Mouse (Mus musculus) kidney, adult 9 months (tissue): Measurements from ENCODE around the gene Magi2.

Experiments used
- DNase-seq: peaks from one replicate; pipeline ENCODE4 v3.0.0; 2022

Magi2 gene

DNA sequence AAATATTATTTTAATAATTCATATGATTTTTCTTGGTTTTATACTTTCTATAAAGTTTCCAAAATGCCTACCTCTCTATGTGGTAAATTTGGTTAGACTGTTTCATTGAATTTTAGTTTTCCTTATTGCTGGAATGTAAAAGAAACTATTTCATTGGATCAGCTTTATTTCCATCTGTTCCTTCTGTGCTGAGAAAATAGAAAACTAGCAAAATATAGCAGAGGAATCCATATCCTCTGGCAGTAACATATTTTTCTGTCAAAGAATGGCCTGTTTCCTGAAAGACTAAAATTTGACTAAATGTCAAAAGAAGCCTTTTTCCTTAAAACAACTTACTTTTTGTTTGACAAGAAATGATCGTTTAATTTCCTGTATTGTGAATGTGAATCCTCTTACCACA, 552.4 kb downstream of the Magi2 start:
- DNase-seq: no peak

DNA sequence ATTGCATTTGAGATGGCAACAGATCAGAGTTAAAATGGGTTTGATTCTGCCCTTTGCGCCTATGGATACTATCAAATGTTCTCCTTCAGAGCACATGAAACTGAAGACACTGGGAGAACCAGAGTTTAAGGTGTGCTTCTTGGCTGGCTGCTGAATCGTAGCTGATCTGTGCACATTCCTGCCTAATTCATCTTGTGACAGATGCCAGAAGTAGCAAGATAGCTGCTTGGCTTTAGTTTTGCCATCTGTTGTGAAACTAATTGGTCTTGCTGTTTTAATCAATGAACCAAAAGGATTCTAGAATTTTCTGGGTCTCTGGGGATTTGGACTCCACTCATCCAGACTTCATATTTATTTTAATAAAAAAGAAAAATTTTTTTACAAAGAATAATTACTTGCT, 553.2 kb downstream of the Magi2 start:
- no peak for DNase-seq

DNA sequence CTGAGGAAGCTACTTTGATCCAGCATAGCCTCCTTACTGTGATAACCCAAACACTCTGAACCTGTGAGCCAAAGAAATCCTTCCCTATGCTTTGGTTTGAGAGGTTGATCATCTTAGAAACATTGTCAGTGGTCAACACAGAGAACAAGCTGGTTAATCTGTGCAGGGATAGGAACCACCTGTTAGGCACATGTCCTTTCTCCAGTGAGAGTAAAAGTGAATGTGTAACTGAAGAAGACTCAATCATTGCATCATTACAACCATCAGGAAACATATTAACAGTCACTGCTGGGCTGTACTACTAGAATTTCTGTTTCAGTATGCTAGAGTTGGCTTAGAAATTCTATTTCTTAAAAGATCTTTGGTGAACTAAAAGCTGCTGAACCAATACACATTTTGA, 558.5 kb downstream of the Magi2 start:
- DNase-seq: peak; percentile 63

DNA sequence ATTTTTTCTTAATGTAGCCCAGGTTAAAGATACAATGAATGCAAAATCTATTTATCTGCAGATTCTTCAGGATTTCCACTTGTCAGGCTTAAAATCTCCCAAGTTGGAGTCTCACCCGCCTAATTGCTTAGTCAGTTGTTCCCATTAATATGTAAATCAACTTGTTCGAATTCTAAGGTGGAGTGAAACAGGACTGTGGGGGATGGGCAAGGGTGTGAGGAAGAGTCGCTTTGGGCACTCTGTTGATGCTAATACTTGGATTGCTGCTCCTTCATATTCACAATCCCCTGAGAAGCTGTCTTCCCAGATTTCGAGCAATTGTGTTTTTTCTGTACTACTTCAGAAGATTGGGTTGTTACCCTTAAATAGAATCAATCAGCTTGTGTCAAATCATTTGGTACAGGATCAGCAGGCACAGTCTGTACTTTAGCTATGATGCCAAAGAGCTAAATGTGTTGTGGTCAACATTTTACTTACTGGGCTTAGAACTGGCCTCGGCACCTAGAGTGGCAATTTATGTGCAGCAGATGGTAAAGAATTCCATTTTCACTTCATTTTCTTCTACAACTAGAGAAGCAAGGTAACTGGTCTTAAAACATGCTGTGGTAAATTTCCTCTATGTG, 560.8 kb downstream of the Magi2 start:
- no peak for DNase-seq

DNA sequence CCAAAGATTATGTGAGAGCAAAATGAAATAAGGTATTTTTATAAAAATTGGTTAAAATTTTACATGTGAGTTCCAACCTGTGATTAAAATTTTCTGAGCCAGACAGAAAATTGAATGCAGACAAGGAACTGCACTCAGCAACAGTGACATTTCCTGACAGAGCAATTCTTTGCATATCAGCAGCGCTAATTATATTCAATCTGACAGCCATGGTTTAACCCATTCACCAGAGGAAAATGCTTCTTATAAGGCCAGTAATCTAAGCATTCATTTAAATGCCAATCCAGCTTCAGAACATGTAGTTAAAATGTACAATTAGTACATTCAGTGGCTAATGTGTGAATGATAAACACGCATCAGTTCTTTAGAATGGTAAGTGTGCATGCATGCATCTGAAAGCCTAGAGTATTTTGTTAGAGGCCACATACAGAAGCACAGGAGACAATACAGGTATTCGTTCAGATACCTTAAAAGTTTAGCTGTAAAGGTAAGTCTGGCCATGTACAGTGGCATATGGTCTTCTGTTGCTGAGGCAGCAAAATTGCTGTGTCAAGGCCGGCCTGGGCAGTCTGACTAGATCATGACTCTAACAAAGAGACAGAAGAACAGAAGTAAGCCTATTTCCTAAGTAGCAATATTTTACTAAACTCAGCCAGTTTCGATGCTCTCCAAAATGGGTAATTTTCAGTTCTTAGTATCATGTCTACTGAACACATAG, 576.4 kb downstream of the Magi2 start:
- DNase-seq: no peak

DNA sequence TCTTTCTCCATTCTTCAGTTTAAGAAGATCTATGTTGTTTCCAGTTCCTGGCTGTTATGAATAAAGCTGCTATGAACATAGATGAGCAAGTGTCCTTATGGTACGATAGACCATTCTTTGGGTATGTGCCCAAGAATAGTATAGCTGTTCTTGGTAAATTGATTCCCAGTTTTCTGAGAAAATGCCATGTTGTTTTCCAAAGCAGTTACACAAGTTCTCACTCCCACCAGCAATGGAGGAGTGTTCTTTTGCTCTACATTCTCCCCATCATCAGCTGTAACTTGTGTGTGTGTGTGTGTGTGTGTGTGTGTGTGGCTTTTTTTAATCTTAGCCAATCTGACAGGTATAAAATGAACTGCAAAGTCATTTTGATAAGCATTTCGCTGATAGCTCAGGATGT, 595.7 kb downstream of the Magi2 start:
- DNase-seq: no peak

DNA sequence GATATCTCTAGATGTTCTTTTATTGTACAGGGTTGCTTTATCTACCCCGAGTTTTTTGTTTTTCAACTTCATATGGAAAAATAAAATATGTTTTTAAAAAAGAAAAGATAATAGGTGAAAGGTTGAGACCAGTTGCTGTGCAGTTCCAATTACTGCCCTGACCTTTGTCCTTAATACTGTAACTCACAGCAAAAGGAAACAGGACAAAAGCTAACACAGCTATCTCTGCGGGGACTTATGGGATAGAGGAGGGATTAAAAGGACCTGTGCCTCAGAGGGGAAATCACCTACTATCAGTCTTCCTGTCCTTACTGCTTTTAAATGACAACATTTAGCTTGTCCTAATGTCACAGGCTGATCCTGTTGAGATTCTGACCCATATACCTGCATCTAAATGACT, 599.1 kb downstream of the Magi2 start:
- DNase-seq: peak; percentile 35

DNA sequence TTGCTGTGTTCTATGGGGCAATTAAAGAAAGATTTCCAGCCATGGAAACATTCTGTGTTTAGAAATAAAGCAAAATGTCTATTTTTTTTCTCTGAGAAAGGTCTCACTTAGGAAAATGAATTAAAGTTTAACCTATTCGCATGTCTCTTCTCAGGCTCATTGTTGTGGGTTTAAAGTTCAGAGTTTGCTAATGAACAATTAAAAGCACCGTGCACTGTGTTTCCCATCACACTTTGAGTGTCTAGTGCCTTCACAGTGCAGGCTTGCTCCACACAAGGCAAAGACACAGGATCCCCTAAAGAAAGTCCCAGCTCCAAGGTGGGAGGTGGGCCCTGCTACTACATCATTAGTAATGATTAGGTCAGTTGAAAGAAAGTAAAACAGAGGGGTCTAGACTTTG, 602.5 kb downstream of the Magi2 start:
- peak; percentile 71 for DNase-seq

DNA sequence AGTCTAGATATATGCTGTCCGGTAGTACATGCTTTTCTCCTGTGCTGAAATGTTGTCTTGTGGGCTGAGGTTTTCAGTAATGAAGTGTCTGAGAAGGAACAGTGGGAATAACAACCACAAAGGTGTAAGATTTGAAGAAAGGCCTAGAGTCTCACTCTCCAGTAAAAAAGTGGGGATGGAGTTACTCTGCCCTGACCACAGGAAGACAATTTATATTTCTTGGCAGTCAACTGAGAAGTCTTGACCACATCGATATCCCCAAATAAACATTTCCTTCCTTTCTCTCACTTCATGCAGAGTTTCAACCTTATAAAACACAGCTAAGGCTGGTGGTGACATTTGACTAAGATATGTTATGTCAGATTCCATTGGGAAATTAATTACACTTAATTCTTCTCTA, 636.0 kb downstream of the Magi2 start:
- DNase-seq: no peak

DNA sequence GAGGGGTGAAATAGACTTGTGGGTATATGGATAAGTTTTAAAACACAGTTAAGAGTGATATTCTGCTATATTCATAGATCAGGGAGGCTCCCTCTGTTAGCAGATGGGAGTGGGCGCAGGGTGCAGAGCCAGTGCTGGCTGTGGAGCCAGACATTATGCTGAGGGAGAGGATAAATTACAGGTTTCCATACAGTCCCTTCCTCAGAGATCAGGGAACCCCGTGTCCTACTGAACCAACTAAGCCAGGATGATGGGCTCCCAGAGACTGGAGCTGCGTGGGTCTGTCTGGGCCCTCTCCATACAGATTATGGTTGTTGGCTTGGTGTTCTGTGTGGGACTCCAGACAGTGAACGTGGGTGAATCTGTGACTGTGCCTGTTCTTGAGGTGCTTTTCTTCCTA, 643.6 kb downstream of the Magi2 start:
- no peak for DNase-seq

DNA sequence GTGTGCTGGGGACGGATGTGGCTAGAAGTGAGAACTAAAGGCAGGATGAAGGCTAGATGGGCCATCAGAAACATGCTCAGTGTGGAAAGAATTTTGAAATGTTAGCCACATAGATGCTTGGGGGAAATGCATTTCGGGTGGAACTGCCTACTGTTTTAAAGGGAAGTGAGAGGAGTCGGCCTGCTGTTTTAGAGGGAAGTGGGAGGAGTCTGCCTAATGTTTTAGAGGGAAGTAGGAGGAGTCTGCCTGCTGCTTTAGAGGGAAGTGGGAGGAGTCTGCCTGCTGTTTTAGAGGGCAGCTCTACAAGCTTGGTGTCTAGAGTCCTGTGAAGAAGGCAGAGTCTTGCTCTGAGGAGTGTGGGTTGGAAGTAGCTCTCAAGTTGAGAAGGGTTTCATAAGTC, 664.9 kb downstream of the Magi2 start:
- DNase-seq: no peak

DNA sequence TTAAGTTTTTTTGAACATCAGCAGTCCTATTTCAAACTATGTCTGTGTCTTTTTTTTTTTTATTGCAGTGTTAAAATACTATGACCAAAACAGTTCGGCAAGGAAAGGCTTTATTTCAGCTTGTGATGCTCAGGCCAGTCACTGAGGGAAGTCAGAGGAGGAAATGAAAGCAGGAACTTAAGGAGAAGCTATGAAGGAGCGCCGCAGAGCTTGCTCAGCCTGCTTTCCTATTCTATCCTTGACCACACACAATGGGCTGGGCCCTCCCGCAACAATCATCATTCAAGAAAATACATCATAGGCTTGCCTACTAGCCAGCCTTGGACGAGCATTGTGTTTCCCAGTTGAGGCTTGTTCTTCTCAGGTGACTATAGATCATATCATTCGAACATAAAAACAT, 669.1 kb downstream of the Magi2 start:
- no peak for DNase-seq

DNA sequence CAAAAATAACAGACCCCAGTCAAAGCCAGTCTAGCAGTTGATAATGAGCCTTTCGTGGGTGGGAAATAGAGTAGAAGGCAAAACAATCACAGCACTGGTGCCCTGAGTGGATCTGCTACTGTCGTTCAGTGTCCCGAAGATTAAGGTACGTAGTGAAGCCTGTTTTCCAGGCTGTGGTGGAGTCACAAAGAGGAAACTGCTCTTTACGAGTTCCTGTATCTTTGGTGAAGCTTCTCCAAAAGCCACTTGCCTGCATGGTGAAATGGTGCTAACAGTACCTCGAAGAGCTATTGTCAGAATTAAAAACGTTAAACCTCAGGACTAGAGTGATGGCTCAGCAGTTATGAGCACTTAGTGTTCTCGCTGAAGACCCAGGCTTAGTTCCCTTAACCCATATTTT, 674.8 kb downstream of the Magi2 start:
- no peak for DNase-seq

DNA sequence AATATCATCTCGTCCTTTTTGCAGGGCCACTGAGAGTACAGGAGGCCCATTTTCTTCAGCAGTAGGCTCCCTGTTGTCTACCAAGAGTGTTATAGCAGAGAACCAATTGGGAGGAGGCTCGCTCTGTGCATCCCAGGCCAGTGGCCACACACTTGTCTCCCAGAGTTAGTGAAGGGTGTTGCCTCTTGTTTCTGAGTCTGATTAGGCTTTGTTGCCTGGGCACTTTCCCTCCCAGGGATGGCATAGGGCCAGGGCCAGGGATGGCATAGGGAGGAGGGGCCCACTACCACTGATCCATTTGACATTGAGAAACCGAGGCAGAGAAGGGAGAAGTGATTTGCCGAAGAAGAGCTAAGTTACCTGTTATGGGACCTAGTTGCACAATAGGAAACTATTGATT, 679.8 kb downstream of the Magi2 start:
- DNase-seq: no peak

DNA sequence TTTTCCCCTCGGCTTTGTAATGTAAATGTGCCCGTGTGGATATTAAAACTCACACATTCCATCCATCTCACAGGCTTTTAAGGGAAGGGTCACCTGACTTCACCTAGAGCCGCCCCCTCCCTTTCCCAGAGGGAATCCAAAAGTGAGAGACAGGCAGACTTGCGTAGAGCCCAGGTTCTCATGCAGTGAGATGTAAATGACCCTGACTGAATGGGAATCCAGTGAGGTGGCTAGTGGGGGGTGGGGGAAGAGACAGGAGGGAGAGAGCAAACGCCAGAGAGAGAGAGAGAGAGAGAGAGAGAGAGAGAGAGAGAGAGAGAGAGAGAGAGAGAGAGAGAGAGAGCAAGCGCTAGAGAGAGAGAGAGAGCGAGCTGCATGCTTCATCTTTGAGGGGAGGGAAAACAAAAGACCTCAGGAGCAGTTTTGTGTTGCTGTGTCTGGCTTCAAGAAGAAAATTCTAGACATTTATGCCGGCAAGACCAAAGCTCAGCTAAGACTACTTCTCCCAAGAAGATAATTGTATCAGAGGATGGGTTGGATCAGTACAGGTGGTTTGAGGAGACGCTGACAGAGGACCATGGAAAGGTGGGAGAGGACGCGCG, 680.6 kb downstream of the Magi2 start:
- no peak for DNase-seq

DNA sequence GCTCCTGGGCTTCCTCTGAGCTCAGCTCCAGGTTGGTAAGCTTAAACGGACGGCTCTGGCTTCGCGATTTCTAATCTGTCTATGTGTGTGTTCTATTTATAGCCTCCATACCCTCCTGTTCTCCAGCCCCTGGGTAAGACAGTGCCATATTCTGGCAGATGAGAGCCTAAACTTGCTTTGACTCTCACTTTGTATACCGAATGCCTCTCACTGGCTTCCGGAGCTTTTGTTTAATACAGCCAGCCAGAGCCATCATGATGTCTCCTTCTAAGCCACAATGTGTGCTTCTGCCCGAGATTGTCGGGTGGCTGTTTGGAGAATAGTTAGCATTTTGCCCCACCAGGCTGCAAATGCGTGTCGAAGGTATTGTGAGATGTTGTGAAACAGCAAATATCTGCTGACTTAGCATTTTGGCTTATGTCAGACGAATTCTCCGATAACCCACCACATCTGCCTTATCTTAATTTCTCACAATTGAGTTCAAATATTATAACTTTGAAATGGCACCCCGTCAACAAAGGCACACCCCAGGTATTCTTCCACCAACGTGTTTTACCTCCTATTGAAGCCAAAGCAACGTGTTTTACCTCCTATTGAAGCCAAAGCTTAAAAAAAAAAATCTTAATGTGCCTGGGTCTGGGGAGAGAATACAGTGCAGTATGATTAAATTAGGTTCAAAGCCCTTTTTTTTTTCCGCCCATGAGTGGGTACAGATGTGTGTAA, 681.3 kb downstream of the Magi2 start:
- peak; percentile 1 for DNase-seq

DNA sequence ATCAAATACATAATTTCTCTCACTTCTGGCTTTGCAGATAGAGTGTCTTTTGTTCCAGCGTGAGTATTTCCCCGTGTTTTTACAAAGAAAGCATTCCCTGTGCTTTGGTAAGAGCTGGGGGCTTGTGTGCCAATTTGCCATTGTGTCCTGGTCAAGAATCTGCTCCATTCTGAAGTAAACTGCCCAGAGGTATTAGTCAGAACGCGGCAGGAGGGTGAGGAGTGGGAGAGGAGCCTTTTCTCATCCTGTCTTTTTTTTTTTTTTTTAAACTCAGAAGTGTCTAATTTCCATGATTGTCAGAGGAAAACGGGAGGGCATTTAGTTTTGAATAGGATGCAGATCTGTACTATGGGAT, 681.8 kb downstream of the Magi2 start:
- DNase-seq: no peak

DNA sequence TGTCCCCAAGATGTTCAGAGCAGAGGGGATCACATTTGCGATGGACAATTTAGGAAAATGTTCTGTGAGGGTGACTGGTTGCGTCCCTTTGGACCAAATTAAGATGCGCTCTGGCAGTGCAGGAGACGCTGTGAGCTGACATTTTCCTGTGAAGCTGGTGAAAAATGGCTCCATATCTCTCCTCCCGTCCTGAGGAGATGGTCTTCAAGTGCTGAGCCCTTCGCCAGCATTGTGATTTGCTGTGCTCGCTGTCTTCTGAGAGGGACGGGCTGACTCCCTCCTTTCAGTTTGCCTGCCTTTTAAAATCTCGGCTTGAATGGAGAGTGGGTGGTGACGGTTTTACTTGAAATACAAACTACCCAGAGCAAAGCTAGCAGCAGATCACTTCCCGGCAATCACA, 682.2 kb downstream of the Magi2 start:
- no peak for DNase-seq

DNA sequence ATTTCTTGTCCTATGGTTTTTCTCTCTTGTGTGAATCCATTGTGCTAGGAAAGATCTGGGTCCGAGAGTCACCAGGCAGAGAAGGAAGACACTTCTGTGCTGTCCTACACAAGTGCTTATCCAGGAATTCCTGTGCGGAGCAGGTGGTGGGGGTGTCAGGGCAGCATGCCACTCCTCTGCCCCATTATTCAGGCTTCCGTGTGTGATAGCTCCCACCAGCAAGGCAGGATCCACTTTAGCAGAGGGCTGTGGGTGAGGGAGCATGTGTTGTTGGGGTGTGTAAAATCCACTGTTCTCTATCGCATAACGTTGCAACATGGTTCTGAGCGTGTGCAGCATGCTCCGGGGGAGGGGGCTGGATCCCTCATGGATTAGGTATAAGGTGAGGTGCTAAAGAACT, 682.8 kb downstream of the Magi2 start:
- no peak for DNase-seq

DNA sequence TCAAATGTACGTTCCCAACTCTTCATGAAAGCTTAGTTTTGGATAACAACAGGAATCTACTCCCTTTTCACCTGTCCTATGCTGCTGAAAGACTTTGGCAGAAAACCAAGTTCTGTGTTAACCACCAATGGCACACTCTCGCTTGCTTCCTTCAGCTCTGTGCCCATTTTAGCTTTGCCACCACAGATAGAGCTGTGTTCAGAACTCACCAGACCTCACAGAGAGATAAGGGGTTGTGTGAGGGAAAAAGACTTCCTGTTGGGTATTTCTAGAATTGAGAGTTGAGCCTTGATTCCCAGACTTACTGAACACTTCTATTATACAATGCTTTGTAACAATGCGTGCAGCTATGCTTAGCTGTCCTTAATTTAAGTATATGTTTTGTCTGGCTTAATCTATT, 705.3 kb downstream of the Magi2 start:
- DNase-seq: no peak

DNA sequence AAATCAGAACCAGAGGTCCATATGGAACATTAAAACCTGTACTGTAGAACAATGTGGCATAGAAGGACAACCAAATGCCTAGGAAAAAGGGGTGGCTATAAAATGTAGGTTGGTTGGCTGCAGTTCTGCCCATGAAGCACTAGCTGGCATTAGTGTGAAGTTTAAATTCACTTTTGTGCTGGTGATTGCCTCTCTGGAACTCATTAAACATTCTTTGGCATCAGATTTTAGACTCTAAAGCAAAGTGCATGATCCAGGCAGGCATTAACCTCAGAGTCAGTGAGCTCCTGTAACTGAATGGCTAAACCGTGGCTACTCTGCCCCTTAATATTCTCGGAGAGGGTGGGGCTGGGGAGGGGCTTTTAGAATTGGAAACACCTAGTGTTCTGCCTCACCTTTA, 706.4 kb downstream of the Magi2 start:
- peak; percentile 88 for DNase-seq

DNA sequence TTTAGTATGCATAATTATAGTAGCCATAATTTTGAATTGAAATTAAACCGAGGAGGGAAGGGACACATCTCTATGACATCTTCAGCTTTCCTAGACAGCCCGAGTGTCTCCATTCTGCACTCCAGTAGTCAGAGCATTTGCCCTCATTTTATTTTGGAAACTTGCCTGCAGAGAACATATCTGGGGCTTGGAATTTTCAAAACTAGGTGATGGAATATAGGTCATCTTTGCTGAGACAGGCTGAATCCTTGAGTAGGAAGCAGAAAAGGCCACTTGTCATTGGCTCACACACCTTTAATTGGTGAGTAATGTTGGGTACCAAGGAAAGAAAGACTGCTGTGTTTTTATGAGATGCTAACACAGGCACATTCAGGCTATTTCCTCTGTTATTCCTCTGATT, 724.3 kb downstream of the Magi2 start:
- no peak for DNase-seq

DNA sequence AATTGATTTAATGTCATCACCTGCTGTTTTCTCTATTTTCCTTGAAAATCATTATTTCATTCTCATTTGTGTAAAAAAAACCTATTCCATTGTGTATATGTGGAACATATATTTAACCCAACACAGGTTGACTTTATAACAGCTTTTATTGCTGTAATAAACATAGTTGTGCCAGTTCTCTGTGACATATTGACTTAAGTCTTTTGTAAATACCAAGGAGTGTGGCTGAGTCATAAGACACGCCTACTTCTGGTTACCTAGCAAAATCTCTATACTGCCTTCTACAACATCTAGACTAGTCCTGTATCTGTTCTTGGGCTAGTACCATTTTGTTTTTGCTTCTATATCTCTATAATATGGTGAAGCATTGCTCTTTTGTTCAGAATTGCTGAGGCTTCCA, 737.3 kb downstream of the Magi2 start:
- no peak for DNase-seq

DNA sequence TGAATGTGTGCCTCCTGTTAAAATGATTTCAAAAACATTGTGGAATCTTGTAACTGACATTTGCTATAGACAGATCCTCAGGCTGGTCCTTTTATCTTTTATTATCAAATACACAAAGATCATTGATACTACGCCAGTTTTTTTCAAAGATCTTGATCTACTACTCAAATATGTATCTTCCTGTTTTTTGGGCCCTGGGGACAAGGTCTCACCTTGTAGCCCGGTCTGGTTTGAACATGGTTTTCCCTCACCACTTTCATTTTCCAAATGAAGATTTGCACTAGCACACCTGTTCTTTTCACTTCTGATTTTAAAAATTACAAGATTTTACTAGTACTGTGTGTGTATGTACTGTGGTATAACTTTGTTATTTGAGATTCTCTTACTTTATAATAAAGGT, 745.9 kb downstream of the Magi2 start:
- no peak for DNase-seq
